Mouse (Mus musculus): ENCODE data around the gene Susd1. TPM values are rescaled to one million over a fixed set of nuclear protein-coding genes. Genes with fewer than 3 reads are reported as not detected.

Susd1 gene
- polyA plus RNA-seq, 1 experiment, result 216 TPM

- 85% methylated on average over 4 of the region's 4 CpGs for WGBS
- H3K27ac ChIP-seq (ENCODE audit: insufficient read depth, low read depth, low read length), result no peak overlapping the region
- no peak overlapping the region for H3K4me3 ChIP-seq (ENCODE audit: insufficient read depth, low read depth, low read length)
- H3K4me1 ChIP-seq (ENCODE audit: control insufficient read depth, insufficient read depth, low read length), result peaks cover 7% of the 10 kb centered on the region; the same call in 1 of the 2 replicates
- TF ChIP-seq CTCF (IDR thresholded peaks at IDR 0.05; ENCODE audit: insufficient read depth, low read depth, low read length) (no peak), POLR2A (IDR thresholded peaks at IDR 0.05; ENCODE audit: insufficient read depth, low read depth, low read length) (no peak)
Observed at GRCm38 (mm10) chr4:59380478-59380877, 58.0 kb downstream of the Susd1 start.

- Histone ChIP-seq H3K27ac (ENCODE audit: insufficient read depth, low read depth, low read length) (no peak overlapping the region), H3K4me1 (ENCODE audit: control insufficient read depth, insufficient read depth, low read length) (peaks cover 4% of the 10 kb centered on the region; the same call in 1 of the 2 replicates), H3K4me3 (ENCODE audit: insufficient read depth, low read depth, low read length) (no peak overlapping the region)
- 87% methylated on average over 5 of the region's 5 CpGs for WGBS
- TF ChIP-seq CTCF (IDR thresholded peaks at IDR 0.05; ENCODE audit: insufficient read depth, low read depth, low read length), result no peak
- no peak for TF ChIP-seq POLR2A (IDR thresholded peaks at IDR 0.05; ENCODE audit: insufficient read depth, low read depth, low read length)
Observed at GRCm38 (mm10) chr4:59379876-59380275, 58.6 kb downstream of the Susd1 start.

- no peak overlapping the region for H3K4me3 ChIP-seq (ENCODE audit: insufficient read depth, low read depth, low read length)
- peaks cover 4% of the 10 kb centered on the region; the same call in 1 of the 2 replicates for H3K4me1 ChIP-seq (ENCODE audit: control insufficient read depth, insufficient read depth, low read length)
- H3K27ac ChIP-seq (ENCODE audit: insufficient read depth, low read depth, low read length), result no peak overlapping the region
- TF ChIP-seq CTCF (IDR thresholded peaks at IDR 0.05; ENCODE audit: insufficient read depth, low read depth, low read length), result no peak
- 97% methylated on average over 4 of the region's 4 CpGs for WGBS
Observed at GRCm38 (mm10) chr4:59378631-59379030, 59.8 kb downstream of the Susd1 start.

GRCm38 (mm10) chr4:59374271-59374938 lies 64.0 kb downstream of the Susd1 start:
- Histone ChIP-seq H3K4me1 (ENCODE audit: control insufficient read depth, insufficient read depth, low read length) (no peaks in the 10 kb centered on the region), H3K4me3 (ENCODE audit: insufficient read depth, low read depth, low read length) (no peak overlapping the region), H3K27ac (ENCODE audit: insufficient read depth, low read depth, low read length) (no peak overlapping the region)
- no peak for TF ChIP-seq POLR2A (IDR thresholded peaks at IDR 0.05; ENCODE audit: insufficient read depth, low read depth, low read length)
- TF ChIP-seq CTCF (IDR thresholded peaks at IDR 0.05; ENCODE audit: insufficient read depth, low read depth, low read length), result no peak
- 70% methylated on average over 10 of the region's 10 CpGs for WGBS

GRCm38 (mm10) chr4:59372546-59373157 lies 65.8 kb downstream of the Susd1 start:
- Histone ChIP-seq H3K4me1 (ENCODE audit: control insufficient read depth, insufficient read depth, low read length) (no peaks in the 10 kb centered on the region), H3K4me3 (ENCODE audit: insufficient read depth, low read depth, low read length) (no peak overlapping the region), H3K27ac (ENCODE audit: insufficient read depth, low read depth, low read length) (no peak overlapping the region)
- TF ChIP-seq CTCF (IDR thresholded peaks at IDR 0.05; ENCODE audit: insufficient read depth, low read depth, low read length), result no peak
- no peak for TF ChIP-seq POLR2A (IDR thresholded peaks at IDR 0.05; ENCODE audit: insufficient read depth, low read depth, low read length)
- WGBS, result 61% methylated on average over 5 of the region's 5 CpGs

GRCm38 (mm10) chr4:59371910-59372309 lies 66.5 kb downstream of the Susd1 start:
- H3K4me1 ChIP-seq (ENCODE audit: control insufficient read depth, insufficient read depth, low read length), result no peaks in the 10 kb centered on the region
- no peak overlapping the region for H3K27ac ChIP-seq (ENCODE audit: insufficient read depth, low read depth, low read length)
- 89% methylated on average over 5 of the region's 5 CpGs for WGBS
- no peak for TF ChIP-seq CTCF (IDR thresholded peaks at IDR 0.05; ENCODE audit: insufficient read depth, low read depth, low read length)
- TF ChIP-seq POLR2A (IDR thresholded peaks at IDR 0.05; ENCODE audit: insufficient read depth, low read depth, low read length), result no peak
- H3K4me3 ChIP-seq (ENCODE audit: insufficient read depth, low read depth, low read length), result no peak overlapping the region

- WGBS, result 100% methylated on average over 2 of the region's 2 CpGs
- TF ChIP-seq CTCF (IDR thresholded peaks at IDR 0.05; ENCODE audit: insufficient read depth, low read depth, low read length) (no peak), POLR2A (IDR thresholded peaks at IDR 0.05; ENCODE audit: insufficient read depth, low read depth, low read length) (no peak)
Observed at GRCm38 (mm10) chr4:59369941-59370340, 68.5 kb downstream of the Susd1 start.

GRCm38 (mm10) chr4:59368118-59368517 lies 70.3 kb downstream of the Susd1 start:
- WGBS, result 87% methylated on average over 9 of the region's 9 CpGs
- no peak for TF ChIP-seq CTCF (IDR thresholded peaks at IDR 0.05; ENCODE audit: insufficient read depth, low read depth, low read length)
- no peak for TF ChIP-seq POLR2A (IDR thresholded peaks at IDR 0.05; ENCODE audit: insufficient read depth, low read depth, low read length)
- Histone ChIP-seq H3K27ac (ENCODE audit: insufficient read depth, low read depth, low read length) (no peak overlapping the region), H3K4me3 (ENCODE audit: insufficient read depth, low read depth, low read length) (no peak overlapping the region), H3K4me1 (ENCODE audit: control insufficient read depth, insufficient read depth, low read length) (peaks cover 7% of the 10 kb centered on the region)

More at GRCm38 (mm10) chr4:59369941-59370340, 68.5 kb downstream of the Susd1 start:
- Histone ChIP-seq H3K4me1 (ENCODE audit: control insufficient read depth, insufficient read depth, low read length) (peaks cover under 1% of the 10 kb centered on the region; the same call in 1 of the 2 replicates), H3K4me3 (ENCODE audit: insufficient read depth, low read depth, low read length) (no peak overlapping the region), H3K27ac (ENCODE audit: insufficient read depth, low read depth, low read length) (no peak overlapping the region)

- TF ChIP-seq CTCF (IDR thresholded peaks at IDR 0.05; ENCODE audit: insufficient read depth, low read depth, low read length) (no peak), POLR2A (IDR thresholded peaks at IDR 0.05; ENCODE audit: insufficient read depth, low read depth, low read length) (no peak)
- 60% methylated on average over 9 of the region's 9 CpGs for WGBS
Observed at GRCm38 (mm10) chr4:59366206-59366605, 72.2 kb downstream of the Susd1 start.

More at GRCm38 (mm10) chr4:59366206-59366605, 72.2 kb downstream of the Susd1 start:
- no peak overlapping the region for H3K27ac ChIP-seq (ENCODE audit: insufficient read depth, low read depth, low read length)
- no peak overlapping the region for H3K4me3 ChIP-seq (ENCODE audit: insufficient read depth, low read depth, low read length)
- peaks cover 7% of the 10 kb centered on the region for H3K4me1 ChIP-seq (ENCODE audit: control insufficient read depth, insufficient read depth, low read length)
